Mouse (Mus musculus): ENCODE measurements around the gene Cep63.
A peak's percentile ranks its signal among the peaks of the same experiment; 100 is the strongest.

Cep63 gene

GRCm38 (mm10) chr9:102625983-102626838 lies at the start of gene Cep63, which contains the start of gene Anapc13:
TSS of gene Cep63 (minus strand) at chr9:102626534.
TSS of gene Anapc13 (plus strand) at chr9:102626296.
- DNase-seq (ENCODE audit: low read depth, low spot score), result peak; percentile 97

- DNase-seq (ENCODE audit: low read depth, low spot score), result no peak
Observed at GRCm38 (mm10) chr9:102675922-102676321, 49.6 kb upstream of the Cep63 start.

- no peak for DNase-seq (ENCODE audit: low read depth, low spot score)
Observed at GRCm38 (mm10) chr9:102673381-102673780, 47.0 kb upstream of the Cep63 start.

GRCm38 (mm10) chr9:102668906-102669305 lies 42.6 kb upstream of the Cep63 start:
- DNase-seq (ENCODE audit: low read depth, low spot score), result no peak

GRCm38 (mm10) chr9:102668115-102668514 lies 41.8 kb upstream of the Cep63 start:
- no peak for DNase-seq (ENCODE audit: low read depth, low spot score)

- DNase-seq (ENCODE audit: low read depth, low spot score), result no peak
Observed at GRCm38 (mm10) chr9:102656355-102657095, 30.2 kb upstream of the Cep63 start.

GRCm38 (mm10) chr9:102651199-102651720 lies 24.9 kb upstream of the Cep63 start:
- no peak for DNase-seq (ENCODE audit: low read depth, low spot score)

- no peak for DNase-seq (ENCODE audit: low read depth, low spot score)
Observed at GRCm38 (mm10) chr9:102650637-102651036, 24.3 kb upstream of the Cep63 start.

GRCm38 (mm10) chr9:102649917-102650527 lies 23.7 kb upstream of the Cep63 start:
- DNase-seq (ENCODE audit: low read depth, low spot score), result peak; percentile 72

- no peak for DNase-seq (ENCODE audit: low read depth, low spot score)
Observed at GRCm38 (mm10) chr9:102647010-102647409, 20.7 kb upstream of the Cep63 start.

- no peak for DNase-seq (ENCODE audit: low read depth, low spot score)
Observed at GRCm38 (mm10) chr9:102645119-102645695, 18.9 kb upstream of the Cep63 start.

- peak; percentile 81 for DNase-seq (ENCODE audit: low read depth, low spot score)
Observed at GRCm38 (mm10) chr9:102643486-102644101, 17.3 kb upstream of the Cep63 start.

- DNase-seq (ENCODE audit: low read depth, low spot score), result no peak
Observed at GRCm38 (mm10) chr9:102643071-102643485, 16.7 kb upstream of the Cep63 start.

GRCm38 (mm10) chr9:102641531-102641930 lies 15.2 kb upstream of the Cep63 start:
- no peak for DNase-seq (ENCODE audit: low read depth, low spot score)

GRCm38 (mm10) chr9:102639510-102639909 lies 13.2 kb upstream of the Cep63 start:
- DNase-seq (ENCODE audit: low read depth, low spot score), result no peak

- no peak for DNase-seq (ENCODE audit: low read depth, low spot score)
Observed at GRCm38 (mm10) chr9:102638963-102639362, 12.6 kb upstream of the Cep63 start.

GRCm38 (mm10) chr9:102637115-102637514 lies 10.8 kb upstream of the Cep63 start:
- no peak for DNase-seq (ENCODE audit: low read depth, low spot score)

GRCm38 (mm10) chr9:102636553-102636952 lies 10.2 kb upstream of the Cep63 start:
- no peak for DNase-seq (ENCODE audit: low read depth, low spot score)

GRCm38 (mm10) chr9:102634453-102634852 lies 8.1 kb upstream of the Cep63 start:
- DNase-seq (ENCODE audit: low read depth, low spot score), result no peak

GRCm38 (mm10) chr9:102632923-102633537 lies 6.7 kb upstream of the Cep63 start:
- peak; percentile 63 for DNase-seq (ENCODE audit: low read depth, low spot score)

GRCm38 (mm10) chr9:102632173-102632572 lies 5.8 kb upstream of the Cep63 start:
- no peak for DNase-seq (ENCODE audit: low read depth, low spot score)

Data from embryo, embryonic 11.5 days (tissue).